Mouse (Mus musculus) limb, embryonic 12.5 days (tissue): ENCODE data around the gene Cuzd1. TPM values are rescaled to one million over a fixed set of nuclear protein-coding genes. Genes with fewer than 3 reads are reported as not detected.

Source experiments
- ATAC-seq: fragments of 200-750 bp; cut with Nextera tagmentation; 2 replicates; pipeline ENCODE4 v1.8.0; 2017; ENCODE audit warnings: low read depth, moderate TSS enrichment; ENCODE audit not compliant: insufficient number of reproducible peaks, insufficient read depth, low FRiP score, low TSS enrichment
- H3K27ac ChIP-seq: fragments of 300-500 bp; sonication (generic); 2 replicates; pipeline ENCODE4 v1.5.1; 2016; ENCODE audit warnings: mild to moderate bottlenecking, moderate library complexity
- H3K27me3 ChIP-seq: fragments of 300-500 bp; sonication (generic); 2 replicates; pipeline ENCODE4 v1.6.1; 2016; ENCODE audit warnings: mild to moderate bottlenecking, moderate library complexity
- H3K36me3 ChIP-seq: fragments of 300-500 bp; sonication (generic); 2 replicates; pipeline ENCODE4 v1.6.1; 2016; ENCODE audit warnings: mild to moderate bottlenecking, moderate library complexity
- H3K4me1 ChIP-seq: fragments of 300-500 bp; sonication (generic); replicated peaks from 2 replicates; pipeline ENCODE4 v1.6.1; 2016
- H3K4me2 ChIP-seq: fragments of 300-500 bp; sonication (generic); 2 replicates; pipeline ENCODE4 v1.6.1; 2016; ENCODE audit warnings: mild to moderate bottlenecking, moderate library complexity
- H3K4me3 ChIP-seq: fragments of 300-500 bp; sonication (generic); replicated peaks from 2 replicates; pipeline ENCODE4 v1.5.1; 2016; ENCODE audit warnings: mild to moderate bottlenecking
- H3K9ac ChIP-seq: fragments of 300-500 bp; sonication (generic); replicated peaks from 2 replicates; pipeline ENCODE4 v1.6.1; 2016; ENCODE audit warnings: mild to moderate bottlenecking, moderate library complexity
- H3K9me3 ChIP-seq: fragments of 300-500 bp; sonication (generic); 2 replicates; pipeline ENCODE4 v1.6.1; 2016; ENCODE audit warnings: mild to moderate bottlenecking, moderate library complexity
- WGBS: fragments of 180-500 bp; shearing (Covaris S2); methylation state at CpG from one replicate; pipeline ENCODE4 v1.1.7; 2016; 5-methylcytosine and 5-hydroxymethylcytosine counted together
- polyA plus RNA-seq: library from polyadenylated mRNA; unstranded; fragments of >200 nt; fragmentation: Nextera tagmentation; extraction: Ambion mirVana; gene quantifications from 2 replicates; pipeline ENCODE4 v1.2.1, GENCODE M21; 2016

Cuzd1 gene
- polyA plus RNA-seq, result not detected in 2 replicates

DNA sequence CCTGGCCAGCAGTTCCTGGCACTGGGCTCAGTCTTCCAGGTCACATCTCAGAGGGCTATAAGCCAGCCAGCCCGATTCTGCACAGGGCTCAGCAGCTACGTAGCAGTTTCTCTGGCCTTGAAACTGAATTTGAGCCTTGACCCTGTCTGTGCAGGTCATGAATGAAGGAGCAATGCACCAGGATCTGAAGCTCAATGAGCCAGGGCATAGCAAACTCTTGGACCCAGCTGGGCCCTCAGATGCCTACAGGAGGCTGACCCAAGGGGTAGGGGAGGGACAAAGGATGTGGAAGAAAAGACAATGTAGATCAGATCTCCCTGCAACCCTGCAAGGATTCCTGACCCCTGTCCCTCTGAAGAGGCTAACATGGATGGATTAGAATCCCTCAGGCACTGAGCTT, at the start of gene Cuzd1:
Cuzd1 (minus strand) TSS at position 101 of the 400 bp plus-strand sequence.
- H3K4me3 ChIP-seq, result no peak within 1 kb of the TSS
- no peak within 1 kb of the TSS for H3K4me2 ChIP-seq
- H3K36me3 ChIP-seq, result no peaks in the 10 kb centered on the region
- ATAC-seq, result no peak
- no peaks in the 10 kb centered on the region for H3K27me3 ChIP-seq
- H3K9ac ChIP-seq, result no peak within 1 kb of the TSS
- no peaks in the 10 kb centered on the region for H3K9me3 ChIP-seq
- 93% methylated on average over 2 of the region's 2 CpGs for WGBS
- no peak within 1 kb of the TSS for H3K27ac ChIP-seq
- no peaks in the 10 kb centered on the region for H3K4me1 ChIP-seq

DNA sequence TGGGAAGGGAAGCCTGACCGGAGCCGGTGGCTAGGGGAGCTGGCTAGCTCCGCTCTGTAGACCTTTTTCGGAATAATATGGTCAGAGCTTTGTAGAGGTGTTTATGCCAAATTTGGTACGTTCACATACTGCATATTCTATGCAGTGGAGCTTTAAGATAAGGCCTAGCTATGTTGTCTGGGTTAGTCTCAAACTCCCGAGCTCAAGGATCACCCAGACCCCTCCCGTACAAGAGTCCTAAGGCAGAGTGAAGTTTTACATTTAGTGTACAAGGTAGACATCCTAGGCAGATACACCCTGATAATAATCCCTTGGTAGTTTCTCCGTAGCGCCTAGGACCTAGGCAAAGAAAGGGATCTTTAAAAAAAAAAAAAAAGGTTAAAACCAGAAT, 49.4 kb upstream of the Cuzd1 start:
- ATAC-seq, result peak; percentile 61; the same call in 1 of the 2 replicates
- 9% methylated on average over 9 of the region's 9 CpGs for WGBS
- peaks cover 7% of the 10 kb centered on the region; the same call in 1 of the 2 replicates for H3K36me3 ChIP-seq
- no peaks in the 10 kb centered on the region for H3K27me3 ChIP-seq
- peak overlapping the region; percentile 96 for H3K9ac ChIP-seq
- H3K9me3 ChIP-seq, result no peaks in the 10 kb centered on the region
- peak overlapping the region; percentile 76 for H3K4me3 ChIP-seq
- peak overlapping the region; percentile 73 for H3K4me2 ChIP-seq
- H3K4me1 ChIP-seq, result peaks cover 10% of the 10 kb centered on the region
- H3K27ac ChIP-seq, result peak overlapping the region; percentile 97

DNA sequence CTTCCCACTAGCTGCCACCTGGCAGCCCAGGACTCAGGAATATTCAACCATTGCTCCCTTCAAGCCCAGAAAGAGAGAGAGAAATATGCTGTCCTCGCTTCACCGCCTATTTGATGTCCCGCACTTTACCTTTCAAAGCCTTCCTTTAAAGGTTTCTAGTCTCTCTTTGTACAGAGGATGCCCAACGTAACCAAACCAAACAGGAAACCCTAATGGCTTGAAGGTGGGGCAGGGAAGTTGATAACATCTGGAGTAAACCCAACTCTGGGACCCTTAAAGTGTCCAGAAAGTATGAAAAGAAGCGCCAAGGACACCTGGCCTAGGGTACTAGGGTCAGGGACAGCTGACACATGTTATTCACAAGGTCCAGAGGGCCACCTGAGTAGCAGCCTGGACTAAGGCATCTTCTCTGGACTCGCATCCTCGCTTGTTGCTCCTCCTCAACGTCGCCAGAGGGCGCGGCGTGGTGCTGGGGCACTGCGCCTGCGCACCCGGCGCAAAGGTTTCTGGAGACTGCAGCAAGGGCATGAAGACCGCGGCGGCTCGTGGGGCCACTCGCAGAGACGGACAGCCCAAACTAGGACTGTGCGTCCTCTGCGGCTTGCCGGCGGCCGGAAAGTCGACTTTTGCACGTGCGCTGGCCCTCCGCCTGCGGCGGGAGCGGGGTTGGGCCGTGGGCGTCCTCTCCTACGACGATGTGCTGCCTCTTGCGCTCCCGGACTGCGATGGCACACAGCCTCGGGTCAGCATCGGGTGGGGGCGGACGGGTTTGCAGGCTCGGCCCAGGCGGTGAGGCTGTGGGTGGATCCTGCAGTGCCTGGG, 48.8 kb upstream of the Cuzd1 start, which contains the start of gene Pstk:
Pstk (plus strand) TSS at position 494 of the 822 bp plus-strand sequence.
- Histone ChIP-seq H3K9ac (peak within 1 kb of the TSS; percentile 96), H3K4me2 (peak within 1 kb of the TSS; percentile 73), H3K36me3 (peaks cover 7% of the 10 kb centered on the region; the same call in 1 of the 2 replicates), H3K4me3 (peak within 1 kb of the TSS; percentile 76), H3K9me3 (no peaks in the 10 kb centered on the region), H3K4me1 (peaks cover 10% of the 10 kb centered on the region), H3K27ac (peak within 1 kb of the TSS; percentile 97), H3K27me3 (no peaks in the 10 kb centered on the region)
- 5% methylated on average over 47 of the region's 47 CpGs for WGBS
- peak; percentile 91 for ATAC-seq

DNA sequence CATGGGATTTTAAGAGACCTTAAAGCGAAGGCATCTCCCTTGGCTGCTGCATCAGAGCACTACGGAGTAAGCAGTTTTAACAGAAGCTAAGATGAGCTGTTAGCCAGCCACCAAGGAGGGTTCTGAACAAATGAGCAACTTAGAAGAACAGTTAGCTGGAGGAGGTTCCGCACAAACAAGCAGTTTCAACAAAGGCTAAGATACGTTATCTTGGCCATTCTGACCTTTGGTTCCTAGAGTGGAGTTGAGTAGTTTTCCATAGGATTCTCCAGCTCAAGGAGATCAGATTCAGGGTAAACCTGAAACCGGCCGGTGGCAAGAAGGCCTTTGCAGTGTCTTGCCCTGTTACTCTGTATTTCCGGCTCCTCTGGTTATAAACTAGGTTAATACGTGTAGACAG, 42.0 kb upstream of the Cuzd1 start:
- H3K9me3 ChIP-seq, result no peaks in the 10 kb centered on the region
- H3K27me3 ChIP-seq, result no peaks in the 10 kb centered on the region
- H3K4me3 ChIP-seq, result no peak overlapping the region
- no peak for ATAC-seq
- WGBS, result 95% methylated on average over 8 of the region's 8 CpGs
- no peak overlapping the region for H3K27ac ChIP-seq
- peaks cover 14% of the 10 kb centered on the region for H3K4me1 ChIP-seq
- peaks cover 8% of the 10 kb centered on the region; the same call in 1 of the 2 replicates for H3K36me3 ChIP-seq
- no peak overlapping the region for H3K9ac ChIP-seq
- H3K4me2 ChIP-seq, result no peak overlapping the region

DNA sequence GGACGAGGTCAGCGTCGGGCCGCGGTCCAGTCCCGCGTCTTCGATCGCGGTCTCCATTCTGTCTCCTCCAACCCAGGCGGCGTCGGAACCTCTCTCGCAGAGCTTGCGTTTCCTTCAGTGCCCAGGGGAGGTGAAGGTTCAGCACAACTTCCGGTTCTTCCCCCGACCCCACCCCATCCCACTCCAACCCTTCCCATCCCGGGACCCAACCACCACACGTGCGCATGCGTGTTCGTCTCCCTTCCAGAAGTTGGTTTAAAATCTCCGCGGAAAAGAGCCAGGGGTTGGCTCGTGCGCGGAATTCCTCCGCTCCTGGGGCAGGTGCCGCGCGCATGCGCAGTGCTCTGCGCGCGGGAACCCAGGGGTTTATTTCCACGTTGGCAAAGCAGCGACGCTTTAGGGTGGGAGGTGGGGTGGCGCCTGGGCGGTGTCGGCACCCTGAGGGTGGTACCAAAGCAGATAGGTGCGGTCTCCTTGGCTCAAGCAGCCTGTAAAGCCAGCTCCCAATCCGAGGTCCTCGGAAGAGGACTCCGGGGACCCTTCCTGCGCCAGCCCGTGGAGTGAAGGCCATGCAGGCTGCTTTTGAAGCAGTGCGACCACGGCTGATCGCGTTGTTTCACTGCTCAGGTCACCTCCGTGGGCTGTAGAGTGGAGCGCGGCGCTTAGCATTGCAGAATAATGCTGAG, 40.7 kb upstream of the Cuzd1 start, which contains the start of gene 2310057M21Rik:
2310057M21Rik (minus strand) TSS at position 145 of the 686 bp plus-strand sequence.
- Histone ChIP-seq H3K9ac (peak within 1 kb of the TSS; percentile 89), H3K27me3 (no peaks in the 10 kb centered on the region), H3K27ac (peak within 1 kb of the TSS; percentile 93), H3K4me3 (peak within 1 kb of the TSS; percentile 78), H3K36me3 (peaks cover 22% of the 10 kb centered on the region), H3K9me3 (no peaks in the 10 kb centered on the region), H3K4me1 (peaks cover 14% of the 10 kb centered on the region), H3K4me2 (peak within 1 kb of the TSS; percentile 85)
- ATAC-seq, result peak; percentile 95
- under 1% methylated on average over 55 of the region's 55 CpGs for WGBS

DNA sequence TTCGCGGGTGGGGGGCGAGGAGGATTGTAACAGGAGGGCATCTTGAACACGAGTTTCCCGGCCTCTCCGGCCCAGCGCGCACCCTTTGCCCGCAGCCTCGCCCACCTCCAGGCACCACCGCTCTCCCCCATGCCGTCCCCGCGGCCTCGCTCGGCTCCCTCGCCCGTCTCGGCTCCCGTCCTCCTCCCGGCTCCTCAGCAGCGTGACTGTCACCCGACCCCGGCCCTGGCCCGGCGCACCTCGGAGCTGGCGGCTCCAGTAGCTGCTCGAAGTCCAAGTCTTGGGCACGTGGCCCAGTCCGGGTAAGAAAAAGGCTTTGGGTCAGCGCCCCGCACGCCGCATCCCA, 40.1 kb upstream of the Cuzd1 start:
- H3K4me2 ChIP-seq, result peak overlapping the region; percentile 85
- no peaks in the 10 kb centered on the region for H3K9me3 ChIP-seq
- H3K27me3 ChIP-seq, result no peaks in the 10 kb centered on the region
- peak overlapping the region; percentile 78 for H3K4me3 ChIP-seq
- peak; percentile 86 for ATAC-seq
- H3K4me1 ChIP-seq, result peaks cover 14% of the 10 kb centered on the region
- peaks cover 27% of the 10 kb centered on the region for H3K36me3 ChIP-seq
- peak overlapping the region; percentile 93 for H3K27ac ChIP-seq
- peak overlapping the region; percentile 89 for H3K9ac ChIP-seq
- under 1% methylated on average over 35 of the region's 35 CpGs for WGBS

DNA sequence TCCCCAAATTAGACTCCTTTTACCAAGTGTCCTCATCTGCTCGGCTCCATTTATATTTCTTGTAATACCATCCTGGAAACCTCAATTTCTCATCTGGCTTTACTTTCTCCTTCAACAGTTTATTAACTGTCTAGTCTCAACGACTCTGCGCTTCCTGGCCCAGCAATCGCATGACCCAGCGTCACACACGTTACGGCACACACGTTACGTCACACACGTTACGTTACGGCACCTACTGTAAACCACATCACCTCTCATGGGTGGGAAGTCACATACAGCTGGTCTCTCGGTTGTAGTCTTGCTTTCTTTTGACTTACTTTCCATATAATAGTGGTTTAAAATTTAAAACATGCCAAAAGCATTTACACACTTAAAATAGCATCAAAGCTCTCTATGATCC, 34.0 kb upstream of the Cuzd1 start:
- no peak for ATAC-seq
- no peak overlapping the region for H3K4me3 ChIP-seq
- no peak overlapping the region for H3K9ac ChIP-seq
- no peaks in the 10 kb centered on the region for H3K27me3 ChIP-seq
- H3K4me1 ChIP-seq, result peaks cover 3% of the 10 kb centered on the region
- no peak overlapping the region for H3K4me2 ChIP-seq
- H3K27ac ChIP-seq, result no peak overlapping the region
- no peaks in the 10 kb centered on the region for H3K9me3 ChIP-seq
- peaks cover 67% of the 10 kb centered on the region for H3K36me3 ChIP-seq
- WGBS, result 96% methylated on average over 13 of the region's 13 CpGs

DNA sequence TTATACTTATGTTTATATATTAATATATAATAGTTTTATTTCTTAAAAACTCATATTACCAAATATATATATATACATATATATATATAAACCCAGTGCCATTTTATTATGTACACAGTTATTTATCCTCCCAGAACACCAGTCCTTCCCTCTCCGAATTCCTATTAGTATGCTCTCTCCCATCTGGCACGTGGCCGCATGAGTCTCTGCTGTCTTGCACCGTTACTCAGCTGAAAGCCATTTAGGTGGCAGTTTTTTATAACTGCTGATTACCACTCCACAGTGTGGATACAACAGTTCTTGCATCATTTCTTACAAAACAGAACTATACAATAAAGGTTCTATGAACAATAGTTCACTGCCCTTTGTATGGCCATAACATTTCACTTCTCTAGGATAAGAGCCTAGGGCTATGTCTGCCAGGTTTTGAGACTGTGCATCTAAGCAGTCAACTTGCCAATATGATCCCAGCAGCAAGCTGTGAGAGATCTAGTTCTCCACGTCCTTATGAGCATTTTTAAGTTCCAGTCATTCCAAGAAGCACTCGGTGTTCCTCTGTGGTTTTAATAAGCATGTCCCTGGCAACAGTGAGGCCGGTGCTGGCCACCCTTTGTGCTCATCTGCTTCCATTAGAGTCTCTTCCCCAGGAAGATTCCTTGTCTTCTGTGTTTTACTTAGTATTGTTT, 23.9 kb upstream of the Cuzd1 start:
- Histone ChIP-seq H3K36me3 (peaks cover 68% of the 10 kb centered on the region), H3K4me2 (no peak overlapping the region), H3K27ac (0 out of 2 replicates have a peak overlapping the region, but pooled peaks have one; percentile 29), H3K4me1 (no peaks in the 10 kb centered on the region), H3K9me3 (no peaks in the 10 kb centered on the region), H3K4me3 (no peak overlapping the region), H3K27me3 (no peaks in the 10 kb centered on the region), H3K9ac (no peak overlapping the region)
- ATAC-seq, result no peak
- 80% methylated on average over 7 of the region's 7 CpGs for WGBS

DNA sequence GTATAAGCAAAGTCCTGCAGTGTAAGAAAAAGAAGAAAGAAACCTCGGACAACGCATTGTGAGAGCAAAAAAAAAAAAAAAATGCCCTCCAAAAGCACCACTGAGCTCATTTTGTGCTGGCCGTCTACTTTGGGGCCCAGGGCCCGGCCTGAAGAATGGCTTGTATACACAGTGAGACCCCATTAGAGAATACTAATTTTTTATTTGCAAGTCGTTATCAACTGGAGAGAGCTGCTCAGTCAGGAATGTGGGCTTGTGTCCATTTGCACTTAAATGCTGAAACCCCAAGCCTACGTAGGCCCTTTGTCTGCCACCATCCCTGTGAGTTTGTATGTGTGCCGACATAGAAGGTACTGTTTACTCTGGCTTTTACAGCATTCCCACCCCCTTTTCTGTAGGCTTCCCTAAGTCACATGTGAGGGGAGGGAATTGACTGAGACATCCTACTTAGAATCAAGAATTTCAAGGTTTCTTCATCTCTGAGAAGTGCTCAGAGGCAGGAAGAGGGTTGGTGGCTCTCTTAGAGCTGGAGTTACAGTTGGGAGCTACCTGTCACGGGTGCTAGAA, 15.5 kb upstream of the Cuzd1 start:
- Histone ChIP-seq H3K36me3 (peaks cover 35% of the 10 kb centered on the region), H3K27ac (no peak overlapping the region), H3K27me3 (no peaks in the 10 kb centered on the region), H3K4me2 (no peak overlapping the region), H3K4me3 (no peak overlapping the region), H3K9ac (no peak overlapping the region), H3K4me1 (no peaks in the 10 kb centered on the region; the same call in 1 of the 2 replicates), H3K9me3 (no peaks in the 10 kb centered on the region)
- 62% methylated on average over 8 of the region's 8 CpGs for WGBS
- no peak for ATAC-seq

DNA sequence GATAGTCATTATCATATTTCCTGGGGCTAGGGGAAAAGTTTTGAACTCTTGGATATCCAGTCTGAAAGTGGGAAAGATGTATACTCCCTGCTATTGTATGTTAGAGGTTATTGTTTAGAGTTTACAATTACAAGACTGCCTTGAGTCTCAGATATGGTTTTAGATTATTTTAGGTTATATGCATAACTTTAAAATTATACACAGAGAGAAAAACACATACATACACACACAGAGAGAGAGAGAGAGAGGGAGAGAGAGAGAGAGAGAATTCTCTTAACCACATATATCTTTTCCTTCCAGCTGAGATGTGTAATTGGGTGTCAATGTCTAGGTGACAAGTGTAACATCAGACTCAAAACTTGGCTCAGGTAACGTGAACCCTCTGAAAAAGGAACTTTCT, 11.5 kb upstream of the Cuzd1 start, which contains the start of gene Fam24a:
Fam24a (plus strand) TSS at position 301 of the 400 bp plus-strand sequence.
- WGBS, result 50% methylated on average over 1 of the region's 1 CpGs
- no peak for ATAC-seq
- H3K27ac ChIP-seq, result no peak within 1 kb of the TSS

More for the DNA sequence above, 11.5 kb upstream of the Cuzd1 start, which contains the start of gene Fam24a:
- no peaks in the 10 kb centered on the region; the same call in 1 of the 2 replicates for H3K4me1 ChIP-seq
- no peak within 1 kb of the TSS for H3K9ac ChIP-seq
- peaks cover 4% of the 10 kb centered on the region; the same call in 1 of the 2 replicates for H3K36me3 ChIP-seq
- H3K27me3 ChIP-seq, result no peaks in the 10 kb centered on the region
- H3K4me3 ChIP-seq, result no peak within 1 kb of the TSS
- H3K9me3 ChIP-seq, result no peaks in the 10 kb centered on the region
- H3K4me2 ChIP-seq, result no peak within 1 kb of the TSS
